Mouse (Mus musculus): ENCODE measurements at regions not wholly inside any gene's neighbourhood (a gene's known extent, or its start where the extent isn't known, plus 50 kb on each side); places are given as distances from the start of the nearest gene placed in this dataset.
"Not testable (repeated sequence)": the region's sequence is repeated elsewhere in the genome, so short reads cannot be mapped to it uniquely, and the experiment has no call there.

GRCm38 (mm10) chr8:34319719-34320118, 208.2 kb upstream of the Gm10131 start:
- no peak for DNase-seq (ENCODE audit: low spot score in 2 of 2)

GRCm38 (mm10) chr8:34315233-34315632, 203.7 kb upstream of the Gm10131 start:
- DNase-seq (ENCODE audit: low spot score in 2 of 2), result no peak

- no peak for DNase-seq (ENCODE audit: low spot score in 2 of 2)
Observed at GRCm38 (mm10) chr8:34305542-34306485, 194.3 kb upstream of the Gm10131 start.

- no peak for DNase-seq (ENCODE audit: low spot score in 2 of 2)
Observed at GRCm38 (mm10) chr8:34303815-34304214, 192.3 kb upstream of the Gm10131 start.

- no peak for DNase-seq (ENCODE audit: low spot score in 2 of 2)
Observed at GRCm38 (mm10) chr8:34300331-34300903, 188.9 kb upstream of the Gm10131 start.

- no peak for DNase-seq (ENCODE audit: low spot score in 2 of 2)
Observed at GRCm38 (mm10) chr8:34294721-34295120, 183.2 kb upstream of the Gm10131 start.

GRCm38 (mm10) chr8:34290670-34291069, 179.1 kb upstream of the Gm10131 start:
- no peak for DNase-seq (ENCODE audit: low spot score in 2 of 2)

GRCm38 (mm10) chr8:34287801-34288200, 176.3 kb upstream of the Gm10131 start:
- DNase-seq (ENCODE audit: low spot score in 2 of 2), result no peak

- DNase-seq (ENCODE audit: low spot score in 2 of 2), result no peak
Observed at GRCm38 (mm10) chr8:34284576-34284975, 173.0 kb upstream of the Gm10131 start.

GRCm38 (mm10) chr8:34280433-34280832, 168.9 kb upstream of the Gm10131 start:
- DNase-seq (ENCODE audit: low spot score in 2 of 2), result no peak

- no peak for DNase-seq (ENCODE audit: low spot score in 2 of 2)
Observed at GRCm38 (mm10) chr8:34275977-34276660, 164.6 kb upstream of the Gm10131 start.

GRCm38 (mm10) chr8:34274796-34275195, 163.3 kb upstream of the Gm10131 start:
- DNase-seq (ENCODE audit: low spot score in 2 of 2), result not testable (repeated sequence)

- no peak for DNase-seq (ENCODE audit: low spot score in 2 of 2)
Observed at GRCm38 (mm10) chr8:34274171-34274570, 162.6 kb upstream of the Gm10131 start.

- DNase-seq (ENCODE audit: low spot score in 2 of 2), result no peak
Observed at GRCm38 (mm10) chr8:34269848-34270247, 158.3 kb upstream of the Gm10131 start.

- no peak for DNase-seq (ENCODE audit: low spot score in 2 of 2)
Observed at GRCm38 (mm10) chr8:34268806-34269520, 157.4 kb upstream of the Gm10131 start.

- DNase-seq (ENCODE audit: low spot score in 2 of 2), result no peak
Observed at GRCm38 (mm10) chr8:34254978-34255377, 143.4 kb upstream of the Gm10131 start.

- no peak for DNase-seq (ENCODE audit: low spot score in 2 of 2)
Observed at GRCm38 (mm10) chr8:34251934-34252333, 140.4 kb upstream of the Gm10131 start.

- DNase-seq (ENCODE audit: low spot score in 2 of 2), result no peak
Observed at GRCm38 (mm10) chr8:34239346-34239900, 127.9 kb upstream of the Gm10131 start.

GRCm38 (mm10) chr8:34233705-34234104, 122.2 kb upstream of the Gm10131 start:
- DNase-seq (ENCODE audit: low spot score in 2 of 2), result no peak

GRCm38 (mm10) chr8:34229477-34229876, 117.9 kb upstream of the Gm10131 start:
- no peak for DNase-seq (ENCODE audit: low spot score in 2 of 2)

Measured in adrenal gland, postnatal 4 days (tissue).